Mouse (Mus musculus) MEL (cell line): Measurements from ENCODE around the gene Chka. TPM values are rescaled to one million over a fixed set of nuclear protein-coding genes. Genes with fewer than 3 reads are reported as not detected.

Experiments
- DNase-seq: peaks from one replicate; pipeline ENCODE4 v3.0.0; 2011; ENCODE audit warnings: low read depth, low spot score
- H3K27ac ChIP-seq: 2 replicates; pipeline ENCODE4 v1.5.1; 2012; ENCODE audit warnings: low read depth, mild to moderate bottlenecking, control low read depth, low read length, moderate library complexity; ENCODE audit not compliant: control insufficient read depth
- H3K27me3 ChIP-seq, 2 experiments: fragments of 150-350 bp in 1 of 2; sonication (generic) in 1 of 2; 2 replicates each; pipeline ENCODE4 v1.6.1; 2012; ENCODE audit warnings: low read length in 2 of 2, mild to moderate bottlenecking in 2 of 2, improper control_type of control experiment in 1 of 2, moderate library complexity in 1 of 2; ENCODE audit not compliant: insufficient read depth in 2 of 2, control insufficient read depth in 1 of 2
- H3K36me3 ChIP-seq, 2 experiments: 2 replicates each; pipeline ENCODE4 v1.6.1; 2012 to 2014; ENCODE audit warnings: low read length in 2 of 2, improper control_type of control experiment in 1 of 2, inconsistent platforms in 1 of 2, mild to moderate bottlenecking in 1 of 2; ENCODE audit not compliant: insufficient read depth in 2 of 2, control insufficient read depth in 1 of 2
- H3K4me1 ChIP-seq, 2 experiments: fragments of 150-350 bp in 1 of 2; sonication (generic) in 1 of 2; 2 replicates each; pipeline ENCODE4 v1.6.1; 2012; ENCODE audit warnings: low read length in 2 of 2, improper control_type of control experiment in 1 of 2, mild to moderate bottlenecking in 1 of 2; ENCODE audit not compliant: insufficient read depth in 2 of 2, control insufficient read depth in 1 of 2
- H3K4me3 ChIP-seq, 2 experiments: fragments of 150-350 bp in 1 of 2; sonication (generic) in 1 of 2; 2 replicates each; pipeline ENCODE4 v1.5.1; 2012; ENCODE audit warnings: low read depth in 2 of 2, low read length in 2 of 2, mild to moderate bottlenecking in 2 of 2, moderate library complexity in 2 of 2, control low read depth in 1 of 2, improper control_type of control experiment in 1 of 2; ENCODE audit not compliant: control insufficient read depth in 1 of 2, insufficient read depth in 1 of 2
- H3K79me2 ChIP-seq: 2 replicates; pipeline ENCODE4 v1.6.1; 2012; ENCODE audit warnings: mild to moderate bottlenecking, low read length, moderate library complexity; ENCODE audit not compliant: control insufficient read depth, poor library complexity, insufficient read depth
- H3K9ac ChIP-seq: 2 replicates; pipeline ENCODE4 v1.6.1; 2012; ENCODE audit warnings: low read depth, mild to moderate bottlenecking, control low read depth, low read length, moderate library complexity; ENCODE audit not compliant: control insufficient read depth, poor library complexity, severe bottlenecking
- H3K9me3 ChIP-seq: fragments of 150-350 bp; sonication (generic); replicated peaks from 2 replicates; pipeline ENCODE4 v1.6.1; 2012; ENCODE audit warnings: mild to moderate bottlenecking, low read length, improper control_type of control experiment, moderate library complexity; ENCODE audit not compliant: insufficient read depth
- CHD1 ChIP-seq: IDR thresholded peaks from 2 replicates; pipeline ENCODE4 v1.6.1; 2012; ENCODE audit warnings: low read depth, mild to moderate bottlenecking, inconsistent platforms, low read length, improper control_type of control experiment
- CHD2 ChIP-seq: IDR thresholded peaks from 2 replicates; pipeline ENCODE4 v1.6.1; 2011; ENCODE audit warnings: low read length, improper control_type of control experiment
- CTCF ChIP-seq, 3 experiments: IDR thresholded peaks in 2 of 3; conservative IDR thresholded peaks in 1 of 3; 2 replicates each; pipeline ENCODE4 v1.5.1; 2011 to 2012; ENCODE audit warnings: low read length in 3 of 3, low read depth in 2 of 3, mild to moderate bottlenecking in 2 of 3, improper control_type of control experiment in 1 of 3, inconsistent platforms in 1 of 3, mixed read lengths in 1 of 3, moderate library complexity in 1 of 3; ENCODE audit not compliant: control insufficient read depth in 1 of 3, insufficient read depth in 1 of 3, poor library complexity in 1 of 3, severe bottlenecking in 1 of 3
- E2F4 ChIP-seq: IDR thresholded peaks from 2 replicates; pipeline ENCODE4 v1.6.1; 2011; ENCODE audit warnings: low read depth, low read length, improper control_type of control experiment, borderline replicate concordance
- EP300 ChIP-seq, 2 experiments: IDR thresholded peaks; 2 replicates each; pipeline ENCODE4 v1.6.1; 2011; ENCODE audit warnings: improper control_type of control experiment in 2 of 2, low read length in 2 of 2, low read depth in 1 of 2, mild to moderate bottlenecking in 1 of 2
- GABPA ChIP-seq: IDR thresholded peaks from 2 replicates; pipeline ENCODE4 v1.6.1; 2012; ENCODE audit warnings: low read depth, mild to moderate bottlenecking, inconsistent platforms, low read length, improper control_type of control experiment, moderate library complexity
- GATA1 ChIP-seq: IDR thresholded peaks from 2 replicates; pipeline ENCODE4 v1.6.1; 2011; ENCODE audit warnings: low read depth, low read length, improper control_type of control experiment
- JUND ChIP-seq: IDR thresholded peaks from 2 replicates; pipeline ENCODE4 v1.6.1; 2011; ENCODE audit warnings: low read depth, mild to moderate bottlenecking, improper control_type of control experiment, low read length
- MAFK ChIP-seq: IDR thresholded peaks from 2 replicates; pipeline ENCODE4 v1.6.1; 2011; ENCODE audit warnings: low read depth, mild to moderate bottlenecking, low read length, improper control_type of control experiment, borderline replicate concordance
- MXI1 ChIP-seq: IDR thresholded peaks from 2 replicates; pipeline ENCODE4 v1.6.1; 2011; ENCODE audit warnings: mild to moderate bottlenecking, low read depth, low read length, improper control_type of control experiment
- MYB ChIP-seq: IDR thresholded peaks from 2 replicates; pipeline ENCODE4 v1.6.1; 2011; ENCODE audit warnings: mild to moderate bottlenecking, low read depth, low read length, improper control_type of control experiment
- NELFE ChIP-seq: IDR thresholded peaks from 2 replicates; pipeline ENCODE4 v1.6.1; 2011; ENCODE audit warnings: low read depth, low read length, improper control_type of control experiment
- NRF1 ChIP-seq: IDR thresholded peaks from 2 replicates; pipeline ENCODE4 v1.6.1; 2014; ENCODE audit warnings: low read depth, mild to moderate bottlenecking, inconsistent platforms, low read length, improper control_type of control experiment, moderate library complexity; ENCODE audit not compliant: poor library complexity, insufficient read depth, severe bottlenecking
- POLR2A ChIP-seq, 2 experiments: IDR thresholded peaks; 2 replicates each; pipeline ENCODE4 v1.6.1; 2011 to 2012; ENCODE audit warnings: low read length in 2 of 2, mild to moderate bottlenecking in 2 of 2, control low read depth in 1 of 2, improper control_type of control experiment in 1 of 2, low read depth in 1 of 2, moderate library complexity in 1 of 2; ENCODE audit not compliant: control insufficient read depth in 1 of 2, insufficient read depth in 1 of 2, poor library complexity in 1 of 2
- POLR2AphosphoS2 ChIP-seq: IDR thresholded peaks from 2 replicates; pipeline ENCODE4 v1.6.1; 2011; ENCODE audit warnings: low read length, improper control_type of control experiment
- SMC3 ChIP-seq: IDR thresholded peaks from 2 replicates; pipeline ENCODE4 v1.6.1; 2011; ENCODE audit warnings: low read depth, low read length, improper control_type of control experiment
- TAL1 ChIP-seq: IDR thresholded peaks from 2 replicates; pipeline ENCODE4 v1.6.1; 2012; ENCODE audit warnings: mild to moderate bottlenecking, inconsistent platforms, low read length, moderate library complexity, mixed read lengths
- UBTF ChIP-seq: IDR thresholded peaks from 2 replicates; pipeline ENCODE4 v1.6.1; 2012; ENCODE audit warnings: low read depth, mild to moderate bottlenecking, inconsistent platforms, low read length, improper control_type of control experiment, moderate library complexity, borderline replicate concordance; ENCODE audit not compliant: insufficient read depth
- ZKSCAN1 ChIP-seq: IDR thresholded peaks from 2 replicates; pipeline ENCODE4 v1.6.1; 2012; ENCODE audit warnings: low read depth, mild to moderate bottlenecking, inconsistent platforms, low read length, improper control_type of control experiment, moderate library complexity
- ZMIZ1 ChIP-seq: IDR thresholded peaks from 2 replicates; pipeline ENCODE4 v1.6.1; 2012; ENCODE audit warnings: low read depth, mild to moderate bottlenecking, inconsistent platforms, low read length, improper control_type of control experiment, moderate library complexity
- ZNF384 ChIP-seq: IDR thresholded peaks from 2 replicates; pipeline ENCODE4 v1.6.1; 2012; ENCODE audit warnings: low read depth, mild to moderate bottlenecking, inconsistent platforms, low read length, improper control_type of control experiment
- polyA plus RNA-seq, 2 experiments: library from polyadenylated mRNA; stranded (reverse) in 1 of 2; unstranded in 1 of 2; fragments of >175 nt in 1 of 2; fragments of >200 nt in 1 of 2; gene quantifications; 2 replicates each; pipeline versions ENCODE4 v1.2.1 to v1.2.4; 2012; ENCODE audit warnings: low replicate concordance in 2 of 2, low read depth in 1 of 2; ENCODE audit not compliant: insufficient read length in 2 of 2, insufficient read depth in 1 of 2, missing spikeins in 1 of 2
- total RNA-seq: library from RNA; depleted of rRNA; stranded (reverse); fragments of 300-350 nt; gene quantifications from 2 replicates; pipeline ENCODE4 v1.2.3, GENCODE M21; 2012

Gene Chka
- total and polyA plus RNA-seq, 3 experiments, result 12.5 to 21.0 TPM; not detected in 1

- no peaks in the 10 kb centered on the region for H3K4me1 ChIP-seq
- DNase-seq, result no peak
- no peak overlapping the region for H3K9ac ChIP-seq
- H3K4me3 ChIP-seq, result no peak overlapping the region
- TF ChIP-seq MAFK (no peak), ZMIZ1 (no peak), JUND (no peak), CHD2 (no peak), TAL1 (no peak), ZKSCAN1 (no peak), ZNF384 (no peak), CHD1 (no peak), NRF1 (no peak)
- H3K79me2 ChIP-seq, result peaks cover 6% of the 10 kb centered on the region; the same call in 1 of the 2 replicates
- no peak overlapping the region for H3K27ac ChIP-seq
- no peaks in the 10 kb centered on the region for H3K27me3 ChIP-seq
- H3K36me3 ChIP-seq, result peaks cover 0 to 2% of the 10 kb centered on the region in 2 experiments; a peak in 1 of 4 replicates
- H3K9me3 ChIP-seq, result no peaks in the 10 kb centered on the region
Observed at GRCm38 (mm10) chr19:3847711-3848110, 3.9 kb upstream of the Chka start.

- peaks cover 0 to 4% of the 10 kb centered on the region in 2 experiments; a peak in 1 of 4 replicates for H3K4me1 ChIP-seq
- TF ChIP-seq JUND, result no peak
- TF ChIP-seq CHD1, result no peak
- no peak for TF ChIP-seq EP300 (IDR thresholded peaks at IDR 0.05; ENCODE audit: low read depth in 1 of 2, low read length in 2 of 2)
- no peak for TF ChIP-seq SMC3
- TF ChIP-seq GABPA, result no peak
- TF ChIP-seq GATA1, result no peak
- no peak for TF ChIP-seq POLR2AphosphoS2
- no peak for TF ChIP-seq MXI1
- no peak for TF ChIP-seq E2F4
- TF ChIP-seq MAFK, result no peak
- no peak for TF ChIP-seq POLR2A (IDR thresholded peaks at IDR 0.05; ENCODE audit: control insufficient read depth in 1 of 2, insufficient read depth in 1 of 2, low read depth in 1 of 2, low read length in 2 of 2, poor library complexity in 1 of 2)
- TF ChIP-seq CTCF (IDR thresholded peaks at IDR 0.05 in 2 of 3, conservative IDR thresholded peaks at IDR 0.05 in 1 of 3; ENCODE audit: control insufficient read depth in 1 of 3, insufficient read depth in 1 of 3, low read depth in 2 of 3, low read length in 3 of 3, poor library complexity in 1 of 3, severe bottlenecking in 1 of 3), result no peak
- TF ChIP-seq MYB, result no peak
- no peak for TF ChIP-seq UBTF
- TF ChIP-seq NELFE, result no peak
- H3K9me3 ChIP-seq, result no peaks in the 10 kb centered on the region
- H3K27ac ChIP-seq, result no peak overlapping the region
- H3K9ac ChIP-seq, result no peak overlapping the region
- H3K79me2 ChIP-seq, result peaks cover 10% of the 10 kb centered on the region
- no peaks in the 10 kb centered on the region for H3K27me3 ChIP-seq
- peaks cover 0 to 5% of the 10 kb centered on the region in 2 experiments; a peak in 2 of 4 replicates for H3K36me3 ChIP-seq
- DNase-seq, result no peak
- no peak overlapping the region for H3K4me3 ChIP-seq
Observed at GRCm38 (mm10) chr19:3848207-3848808, 3.3 kb upstream of the Chka start.
